In the genomic region with DNA sequence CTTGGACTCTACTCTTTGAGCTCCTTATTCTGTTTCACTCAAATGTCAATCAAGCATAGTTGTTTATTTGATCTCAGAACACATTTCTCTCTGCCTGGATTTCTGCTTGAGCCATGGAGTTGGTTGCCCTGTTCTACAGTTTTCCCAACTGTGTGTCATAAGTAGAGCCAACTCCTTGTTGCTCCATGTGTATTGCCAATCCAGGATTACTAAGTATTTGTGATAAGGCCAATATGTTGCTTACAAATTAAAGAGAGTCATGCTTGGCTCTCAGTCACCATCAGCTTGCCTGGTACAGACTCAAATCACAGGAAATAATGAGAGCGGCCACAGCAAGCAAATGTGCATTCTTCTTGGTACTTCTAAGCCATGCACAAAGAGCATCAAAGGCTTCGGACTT, we compare ENCODE assay signal across 21 mouse cellular contexts.
DNase-seq lines count a peak whose midpoint lies in the region; ATAC-seq and TF ChIP-seq lines count a peak whose summit lies in the region.
"Had no signal": no experiment of that assay in that cellular context is flagged by ENCODE, and none has a peak within 500 bp of the region (broad histone marks: within the 10 kb centered on the region; RNA-seq: fewer than 3 reads in every experiment).

No protein-coding gene starts in this region.

- no peak overlapping the region for H3K4me2 ChIP-seq in forebrain, embryonic 15.5 days (replicated peaks)
- H3K4me2 ChIP-seq in midbrain, embryonic 16.5 days (ENCODE audit: low read length), result no peak overlapping the region
- H3K4me2 ChIP-seq: heart, embryonic 12.5 days; limb, embryonic 13.5 days; liver, embryonic 12.5 days; midbrain, embryonic 15.5 days had no signal

- H3K27ac ChIP-seq in forebrain, embryonic 15.5 days (replicated peaks), result no peak overlapping the region
- no peak overlapping the region for H3K27ac ChIP-seq in forebrain, embryonic 10.5 days
- H3K27ac ChIP-seq in layer of hippocampus, adult 2 months, result peak overlapping the region; percentile 79
- H3K27ac ChIP-seq in midbrain, embryonic 16.5 days (ENCODE audit: low read length), result no peak overlapping the region
- H3K27ac ChIP-seq: hindbrain, embryonic 10.5 days; limb, embryonic 13.5 days; liver, embryonic 12.5 days; midbrain, embryonic 15.5 days had no signal

- no peak for DNase-seq in forebrain, embryonic 10.5 days (ENCODE audit: extremely low spot score, low spot score)
- DNase-seq in layer of hippocampus, adult 2 months (ENCODE audit: low spot score in 2 of 2), result peak in 1 of 2 experiments; percentile 22
- DNase-seq in layer of hippocampus, adult 11-12 months (ENCODE audit: low spot score), result no peak
- peak; percentile 45 for DNase-seq in brain, embryonic 14.5 days (ENCODE audit: low read depth)
- peak; percentile 8 for DNase-seq in skeletal muscle tissue, adult 2 months (ENCODE audit: low read depth, low spot score)
- DNase-seq: cerebellum, adult 2 months; cerebellum, postnatal 36 days; heart, postnatal 10 days; kidney, postnatal 36 days; lung, adult 18-20 months; lung, postnatal 10 days; thymus, postnatal 25 days had no signal

- no peak overlapping the region for H3K4me3 ChIP-seq in forebrain, embryonic 15.5 days
- no peak overlapping the region for H3K4me3 ChIP-seq in forebrain, embryonic 10.5 days
- H3K4me3 ChIP-seq in layer of hippocampus, adult 2 months, result no peak overlapping the region
- no peak overlapping the region for H3K4me3 ChIP-seq in midbrain, embryonic 16.5 days (ENCODE audit: low read depth, low read length)
- H3K4me3 ChIP-seq: heart, embryonic 12.5 days; hindbrain, embryonic 10.5 days; limb, embryonic 13.5 days; liver, embryonic 12.5 days; midbrain, embryonic 15.5 days had no signal

- 74% methylated on average over 2 of the region's 2 CpGs for WGBS in forebrain, embryonic 15.5 days
- whole genome bisulfite sequencing in forebrain, embryonic 10.5 days, result 94% methylated on average over 2 of the region's 2 CpGs
- 94% methylated on average over 2 of the region's 2 CpGs for WGBS in midbrain, embryonic 16.5 days

- H3K27me3 ChIP-seq in forebrain, embryonic 15.5 days, result no peaks in the 10 kb centered on the region
- H3K27me3 ChIP-seq in forebrain, embryonic 10.5 days (ENCODE audit: poor library complexity, severe bottlenecking), result no peaks in the 10 kb centered on the region
- H3K27me3 ChIP-seq in midbrain, embryonic 16.5 days (ENCODE audit: control insufficient read depth, insufficient read depth, low read depth, low read length), result no peaks in the 10 kb centered on the region
- H3K27me3 ChIP-seq: heart, embryonic 12.5 days; limb, embryonic 13.5 days; liver, embryonic 12.5 days; midbrain, embryonic 15.5 days had no signal

- no peak overlapping the region for H3K9ac ChIP-seq in forebrain, embryonic 15.5 days (replicated peaks)
- no peak overlapping the region for H3K9ac ChIP-seq in midbrain, embryonic 16.5 days (ENCODE audit: low read depth, low read length)
- H3K9ac ChIP-seq: heart, embryonic 12.5 days; limb, embryonic 13.5 days; liver, embryonic 12.5 days; midbrain, embryonic 15.5 days had no signal

- no peak for TF ChIP-seq POLR2A in brain, embryonic 14.5 days (IDR thresholded peaks at IDR 0.05; ENCODE audit: borderline replicate concordance, extremely low read depth, insufficient read depth, insufficient read length, poor library complexity, severe bottlenecking)

- no peaks in the 10 kb centered on the region for H3K9me3 ChIP-seq in forebrain, embryonic 15.5 days
- H3K9me3 ChIP-seq in forebrain, embryonic 10.5 days, result no peaks in the 10 kb centered on the region
- H3K9me3 ChIP-seq in midbrain, embryonic 16.5 days (replicated peaks; ENCODE audit: control insufficient read depth, low read length, poor library complexity, severe bottlenecking), result no peaks in the 10 kb centered on the region
- H3K9me3 ChIP-seq: heart, embryonic 12.5 days; hindbrain, embryonic 10.5 days; limb, embryonic 13.5 days; liver, embryonic 12.5 days; midbrain, embryonic 15.5 days had no signal

- peak; percentile 57; the same call in 1 of the 2 replicates for ATAC-seq in forebrain, embryonic 15.5 days (replicated peaks)
- no peak for ATAC-seq in midbrain, embryonic 16.5 days
- ATAC-seq: hindbrain, embryonic 16.5 days; intestine, embryonic 16.5 days; liver, embryonic 12.5 days; midbrain, embryonic 15.5 days had no signal

- H3K36me3 ChIP-seq in forebrain, embryonic 15.5 days, result no peaks in the 10 kb centered on the region
- H3K36me3 ChIP-seq in forebrain, embryonic 10.5 days (replicated peaks), result no peaks in the 10 kb centered on the region
- no peaks in the 10 kb centered on the region for H3K36me3 ChIP-seq in midbrain, embryonic 16.5 days (ENCODE audit: control insufficient read depth, insufficient read depth, low read length)
- H3K36me3 ChIP-seq: heart, embryonic 12.5 days; hindbrain, embryonic 10.5 days; limb, embryonic 13.5 days; liver, embryonic 12.5 days; midbrain, embryonic 15.5 days had no signal

- no peak for TF ChIP-seq CTCF in layer of hippocampus, adult 2 months (conservative IDR thresholded peaks at IDR 0.05)
- TF ChIP-seq CTCF in brain, embryonic 14.5 days (IDR thresholded peaks at IDR 0.05; ENCODE audit: borderline replicate concordance, extremely low read depth, insufficient read depth, insufficient read length), result no peak

- H3K4me1 ChIP-seq in forebrain, embryonic 15.5 days, result no peaks in the 10 kb centered on the region
- no peaks in the 10 kb centered on the region for H3K4me1 ChIP-seq in forebrain, embryonic 10.5 days
- H3K4me1 ChIP-seq in midbrain, embryonic 16.5 days (ENCODE audit: control insufficient read depth, insufficient read depth, low read length), result no peaks in the 10 kb centered on the region
- H3K4me1 ChIP-seq: heart, embryonic 12.5 days; hindbrain, embryonic 10.5 days; limb, embryonic 13.5 days; liver, embryonic 12.5 days; midbrain, embryonic 15.5 days had no signal

Comparison
In these comparisons a context has a peak if more than half of its experiments do, and no peak if none do; other contexts are left out.
1. DNase-seq: peak in brain, embryonic 14.5 days (single experiment) and skeletal muscle tissue, adult 2 months (single experiment); none in forebrain, embryonic 10.5 days (single experiment) and layer of hippocampus, adult 11-12 months (single experiment).